Mouse (Mus musculus) testis, postnatal 14 days (tissue): ENCODE measurements around the gene C130074G19Rik.

Source experiments
- DNase-seq: peaks from one replicate; pipeline ENCODE4 v3.0.0; 2021; ENCODE audit warnings: low spot score

Gene C130074G19Rik

DNA sequence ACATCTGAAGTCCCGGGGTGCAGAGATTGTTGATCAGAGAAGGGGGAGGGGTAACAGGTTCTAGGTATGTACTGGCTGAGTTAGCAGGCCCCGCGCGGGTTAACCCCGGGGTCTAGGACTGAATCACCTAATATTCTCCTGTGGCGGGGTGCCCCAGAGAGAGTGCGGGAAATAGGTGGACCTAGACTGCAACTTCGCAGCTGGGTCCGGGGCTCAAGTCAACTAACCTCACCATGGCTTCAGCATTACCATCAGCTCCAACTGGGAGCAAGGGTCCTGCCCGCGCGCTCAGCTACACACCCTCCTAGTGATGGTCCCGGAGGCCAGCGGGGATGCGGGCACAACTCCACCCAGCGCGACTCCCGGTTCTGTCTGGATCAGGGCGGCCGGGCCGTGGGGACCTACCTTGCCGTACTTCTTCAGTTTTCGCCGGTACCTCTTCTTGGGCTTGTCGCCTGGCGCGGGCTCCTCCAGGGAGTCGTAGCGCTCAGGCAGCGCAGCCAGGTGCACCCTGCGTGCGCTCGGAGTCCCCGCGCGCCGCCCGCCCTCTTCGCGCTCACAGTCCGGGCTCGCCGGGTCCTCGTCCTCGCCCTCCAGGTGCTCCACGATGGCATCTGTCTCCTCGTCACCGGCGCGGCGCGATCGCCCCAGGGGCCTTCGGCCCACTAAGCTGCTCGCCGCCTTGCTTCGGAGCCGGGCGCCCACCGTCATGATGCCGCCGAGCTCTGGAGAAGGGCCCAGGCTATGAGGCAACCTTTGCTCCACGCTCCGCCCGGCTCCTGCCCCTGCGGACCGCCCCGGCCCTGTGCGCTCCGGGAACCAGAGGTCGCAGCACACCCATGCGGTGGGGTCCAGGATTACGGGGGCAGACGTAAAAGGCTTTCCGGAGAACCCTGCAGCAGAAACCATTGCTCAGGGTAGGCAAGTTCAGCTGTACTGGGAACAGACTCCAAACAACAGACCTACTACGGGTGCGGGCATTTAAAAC is at the start of gene C130074G19Rik:
Gene C130074G19Rik (minus strand): TSS at position 938 of the 988 bp plus-strand sequence.
- no peak for DNase-seq

DNA sequence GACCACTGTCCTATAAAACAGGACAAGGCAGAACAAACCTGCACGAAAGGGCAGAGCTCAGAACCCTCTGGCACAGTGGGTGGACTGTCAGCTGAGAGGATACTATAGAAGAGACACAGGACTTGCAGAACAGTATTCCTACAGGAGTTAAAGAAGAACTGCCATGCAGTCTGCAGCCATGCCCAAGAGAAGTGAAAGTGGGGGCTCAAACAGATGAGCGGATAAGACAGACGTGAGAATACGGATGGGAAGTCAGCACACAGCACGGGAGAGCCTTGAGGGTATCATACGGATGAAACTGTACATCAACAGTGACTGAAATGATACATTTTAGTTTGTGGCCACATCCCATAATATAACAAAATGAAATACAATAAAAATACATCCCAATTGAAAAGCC is 48.1 kb upstream of the C130074G19Rik start:
- no peak for DNase-seq

DNA sequence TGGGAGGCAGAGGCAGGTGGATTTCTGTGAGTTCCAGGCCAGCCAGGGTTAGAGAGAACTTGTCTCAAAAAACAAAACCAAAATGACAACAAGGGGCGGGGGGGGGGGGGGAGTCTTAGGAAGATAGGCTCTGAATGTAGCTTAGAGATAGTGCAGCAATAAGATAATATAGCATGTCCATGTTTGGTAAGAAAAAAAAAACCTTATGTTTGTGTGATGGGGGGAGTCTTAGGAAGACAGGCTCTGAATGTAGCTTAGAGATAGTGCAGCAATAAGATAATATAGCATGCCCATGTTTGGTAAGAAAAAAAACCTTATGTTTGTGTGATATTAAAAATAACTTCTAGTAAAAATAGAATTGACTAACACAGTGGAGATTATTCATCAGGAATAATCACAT is 45.4 kb upstream of the C130074G19Rik start:
- DNase-seq = no peak

DNA sequence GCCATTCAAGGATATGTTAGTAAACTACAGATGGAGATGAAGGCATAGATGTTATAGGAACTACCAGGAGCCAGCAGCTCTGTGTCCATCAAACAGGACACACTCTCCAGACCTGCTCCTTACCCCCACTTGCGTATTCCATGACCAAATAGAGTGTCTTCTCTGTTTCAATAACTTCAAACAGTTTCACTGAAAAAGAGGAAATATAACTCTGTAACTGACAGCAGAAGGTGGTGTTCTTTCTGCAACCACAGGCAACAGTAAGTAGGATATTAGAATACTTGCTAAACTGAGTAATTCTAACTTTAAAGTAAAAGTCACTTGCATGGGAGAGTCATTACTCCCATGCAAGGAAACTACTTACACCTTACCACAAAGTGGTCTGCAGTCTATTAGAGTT is 44.9 kb upstream of the C130074G19Rik start:
- no peak for DNase-seq

DNA sequence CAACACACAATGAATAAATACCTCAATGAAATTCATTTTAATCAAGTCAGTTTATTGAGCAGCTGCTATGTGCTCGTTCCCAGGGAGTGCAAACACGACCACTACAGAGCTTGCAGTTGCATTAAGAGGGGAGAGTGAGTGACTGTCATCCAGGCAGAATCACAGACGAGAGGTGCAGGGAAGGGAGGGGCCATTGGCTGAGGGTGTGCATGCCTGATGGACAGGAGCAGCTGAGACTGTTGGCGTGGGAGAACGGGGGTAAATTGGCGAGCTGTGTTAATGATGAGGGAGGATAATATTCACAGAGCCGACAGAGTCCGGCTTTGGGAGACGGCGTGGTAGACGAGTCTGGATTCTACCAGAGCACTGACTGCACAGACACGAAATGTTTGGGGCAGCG is 39.8 kb upstream of the C130074G19Rik start:
- DNase-seq = no peak

DNA sequence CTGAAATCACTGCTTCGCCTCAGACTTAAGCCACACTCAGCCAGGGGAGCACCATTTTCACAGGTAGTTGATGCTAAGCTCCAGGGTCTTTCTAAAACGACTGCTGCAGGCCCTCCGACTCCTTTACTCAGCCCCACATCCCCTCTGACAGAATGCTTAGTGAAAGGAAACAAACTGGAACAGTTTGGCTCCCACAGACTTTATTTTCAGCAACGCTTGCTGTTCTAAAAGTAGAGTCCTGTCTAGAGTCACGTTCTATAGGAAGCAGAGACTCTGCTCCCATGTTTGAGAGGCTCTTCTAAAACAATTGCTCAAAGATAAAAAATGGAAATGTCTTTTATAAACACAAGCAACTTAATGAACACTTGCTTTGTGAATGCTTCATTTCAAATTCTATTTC is 37.0 kb upstream of the C130074G19Rik start:
- DNase-seq = no peak

DNA sequence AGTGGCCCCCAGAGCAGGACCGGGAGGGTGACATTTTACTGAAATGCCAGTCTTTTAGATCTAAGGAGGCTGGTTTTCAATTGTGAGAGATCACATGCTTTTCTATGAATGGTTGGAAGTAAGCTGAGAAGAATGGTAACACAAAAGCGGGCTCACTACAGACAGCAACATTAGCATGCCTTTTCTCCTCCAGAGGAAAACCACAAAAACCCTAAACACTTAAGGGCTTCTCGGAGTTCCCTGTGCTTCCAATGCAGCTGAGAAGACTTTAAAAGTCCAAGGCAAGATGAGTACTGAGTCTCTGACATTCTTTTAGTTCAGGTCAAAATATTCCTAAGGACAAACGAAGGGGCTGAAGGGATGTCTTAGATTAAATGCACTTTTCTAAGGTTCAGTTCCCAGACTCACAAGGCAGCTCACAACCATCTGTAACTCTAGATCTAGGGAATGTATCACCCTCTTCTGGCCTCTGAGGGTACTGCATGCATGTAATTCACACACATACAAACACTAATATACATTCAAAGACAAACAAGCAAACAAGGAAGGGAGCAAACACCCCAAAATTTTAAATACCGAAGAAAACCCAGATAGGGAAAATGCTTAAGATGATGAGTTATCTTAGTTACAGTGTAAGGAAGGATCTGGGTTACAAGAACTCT is 35.3 kb upstream of the C130074G19Rik start:
- DNase-seq = no peak

DNA sequence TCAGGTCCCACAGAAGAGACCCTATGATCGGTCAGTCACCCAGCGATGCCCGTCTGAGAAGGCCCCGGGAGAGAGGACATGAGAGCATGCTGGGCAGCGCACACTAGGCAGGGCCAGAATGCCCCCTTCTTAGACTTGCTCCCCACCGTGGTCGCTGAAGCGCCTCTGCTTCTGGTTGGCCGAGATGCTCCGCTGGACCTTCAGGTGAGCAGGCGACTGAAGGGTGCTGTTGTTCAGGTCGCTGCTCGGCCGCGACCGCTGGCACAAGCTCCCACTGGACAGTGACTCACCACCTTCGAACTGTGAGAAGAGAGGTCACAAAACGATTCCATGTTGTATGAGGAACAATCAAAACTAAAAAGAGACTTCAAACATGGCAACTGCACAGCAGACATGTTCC is 29.3 kb upstream of the C130074G19Rik start:
- DNase-seq = no peak

DNA sequence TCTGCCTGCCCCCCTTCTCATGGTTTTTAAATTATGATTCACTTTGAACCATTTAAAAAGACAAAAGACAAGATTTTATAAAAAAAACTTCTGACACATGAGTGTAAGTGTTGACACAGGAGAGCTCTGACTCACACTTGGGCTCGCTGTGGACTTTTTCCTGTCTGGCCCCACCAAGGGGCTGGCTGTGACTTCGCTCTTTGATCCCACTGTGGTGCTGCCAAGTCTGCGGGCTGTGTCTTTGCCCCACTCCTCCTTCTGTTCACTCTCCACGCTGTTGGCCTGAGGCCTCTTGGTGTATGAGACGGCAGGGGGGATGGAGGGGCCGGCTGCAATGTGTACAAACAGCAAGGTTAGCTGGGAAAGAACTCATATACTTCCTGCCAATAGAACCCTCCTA is 28.8 kb upstream of the C130074G19Rik start:
- DNase-seq = no peak

DNA sequence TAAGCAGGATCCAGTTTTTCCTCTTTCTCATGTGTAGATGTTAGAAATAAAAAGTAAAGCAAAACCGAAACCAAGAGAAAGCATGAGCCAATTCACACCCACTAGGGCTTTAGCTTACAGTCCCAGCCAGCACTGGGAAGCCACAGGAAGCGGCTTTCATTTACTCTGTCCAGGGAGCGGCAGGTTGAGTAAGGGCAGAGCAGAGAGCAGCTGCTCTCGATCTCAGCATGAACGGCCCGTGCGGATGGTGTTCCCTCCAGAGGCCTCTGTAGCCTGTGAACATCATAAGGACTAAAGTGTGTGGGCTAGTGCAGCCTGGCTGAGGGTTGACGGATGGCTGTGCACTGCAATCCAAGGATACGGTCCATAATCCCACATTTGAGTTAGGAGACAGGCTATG is 25.5 kb upstream of the C130074G19Rik start:
- no peak for DNase-seq

DNA sequence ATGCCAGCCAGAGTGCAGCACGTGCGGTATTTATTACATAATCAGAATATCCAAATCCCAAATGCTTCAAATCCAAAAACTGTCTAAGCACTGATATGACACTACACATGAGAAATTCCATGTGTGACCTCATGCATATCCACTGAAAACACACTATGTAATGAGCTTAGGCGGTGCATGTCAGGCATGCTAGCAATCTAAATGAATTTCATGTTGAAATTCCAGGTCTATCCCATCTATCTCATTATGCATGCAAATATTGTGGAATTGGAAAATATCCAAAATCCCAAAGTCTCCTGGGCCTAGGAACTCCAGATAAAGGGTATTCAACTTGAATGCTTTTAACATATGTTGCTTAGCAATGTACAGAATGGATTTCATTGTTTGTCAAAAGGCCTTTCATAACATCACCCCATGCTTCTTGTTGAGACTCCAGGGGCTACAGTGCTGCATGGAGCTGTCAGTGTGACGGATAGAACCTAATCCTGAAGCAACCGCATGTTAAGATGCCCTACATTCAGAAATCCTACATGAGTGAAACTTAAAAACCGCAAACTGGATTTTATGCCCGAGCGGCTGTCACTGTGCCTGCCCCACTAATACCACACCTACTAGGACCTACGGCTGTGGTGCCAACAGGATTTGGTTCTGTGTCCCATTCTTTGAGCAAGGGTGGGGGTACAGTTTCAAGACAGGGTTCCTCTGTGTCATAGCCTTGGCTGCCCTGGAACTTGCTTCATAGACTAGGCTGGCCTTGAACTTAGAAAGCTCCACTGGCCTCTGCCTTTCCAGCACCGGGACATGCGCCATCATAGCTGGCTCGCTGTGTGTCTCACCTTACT is 23.1 kb upstream of the C130074G19Rik start:
- no peak for DNase-seq

DNA sequence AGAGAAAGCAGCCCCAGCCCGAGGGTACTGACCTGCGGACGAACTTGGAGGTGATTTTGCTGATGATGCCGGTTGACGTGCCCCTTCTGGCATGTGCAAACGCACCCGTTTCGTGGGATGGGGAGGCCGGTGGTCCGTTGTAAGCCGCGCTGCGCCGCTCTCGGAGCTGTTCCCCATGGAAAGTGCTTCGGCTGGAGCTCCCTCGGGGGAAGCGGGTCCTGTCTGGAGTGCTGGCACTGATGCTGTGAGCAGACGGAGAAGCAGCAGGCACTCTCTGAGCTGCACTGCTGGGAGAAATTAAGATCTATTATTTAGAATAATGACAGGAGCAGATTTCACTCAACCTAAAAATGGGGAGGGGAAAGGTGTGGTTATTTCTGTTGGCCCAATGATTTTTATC is 22.4 kb upstream of the C130074G19Rik start:
- DNase-seq = no peak

DNA sequence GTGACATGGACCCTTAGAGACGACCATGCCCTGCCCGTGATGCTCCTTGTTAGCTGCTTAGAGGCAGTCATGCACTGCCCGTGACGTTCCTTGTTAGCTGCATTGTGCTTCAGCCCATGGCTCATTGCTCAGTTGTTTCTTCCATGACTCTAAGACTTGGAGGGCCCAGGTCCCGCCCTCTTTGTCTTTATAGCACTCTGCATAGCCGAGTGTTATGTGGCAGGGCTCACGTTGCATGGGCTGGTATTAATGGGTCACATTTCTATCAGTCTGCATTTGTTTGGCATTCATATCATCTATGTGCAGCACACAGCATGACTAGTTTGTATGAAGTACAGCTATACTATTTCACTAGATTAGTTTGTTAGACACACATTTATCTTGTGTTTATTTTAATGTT is 20.7 kb upstream of the C130074G19Rik start:
- no peak for DNase-seq

DNA sequence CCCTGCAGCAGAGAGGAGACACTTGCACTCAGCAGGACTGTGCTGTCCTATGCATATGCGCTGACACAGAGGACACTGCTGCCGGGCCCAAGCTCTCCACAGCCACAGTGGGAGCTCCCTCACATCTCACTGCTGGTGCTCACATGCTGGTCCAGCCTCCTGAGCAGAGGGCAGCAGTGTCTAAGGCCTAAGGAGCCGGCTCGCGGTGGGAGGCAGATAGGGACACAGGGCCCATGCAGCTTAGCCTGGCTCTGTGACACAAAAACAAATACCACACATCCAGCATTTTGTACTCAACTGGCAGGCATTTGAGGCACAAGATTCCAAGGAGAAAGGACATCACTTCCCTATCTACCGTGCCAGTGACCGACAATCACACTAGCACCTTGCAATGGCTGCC is 19.9 kb upstream of the C130074G19Rik start:
- no peak for DNase-seq

DNA sequence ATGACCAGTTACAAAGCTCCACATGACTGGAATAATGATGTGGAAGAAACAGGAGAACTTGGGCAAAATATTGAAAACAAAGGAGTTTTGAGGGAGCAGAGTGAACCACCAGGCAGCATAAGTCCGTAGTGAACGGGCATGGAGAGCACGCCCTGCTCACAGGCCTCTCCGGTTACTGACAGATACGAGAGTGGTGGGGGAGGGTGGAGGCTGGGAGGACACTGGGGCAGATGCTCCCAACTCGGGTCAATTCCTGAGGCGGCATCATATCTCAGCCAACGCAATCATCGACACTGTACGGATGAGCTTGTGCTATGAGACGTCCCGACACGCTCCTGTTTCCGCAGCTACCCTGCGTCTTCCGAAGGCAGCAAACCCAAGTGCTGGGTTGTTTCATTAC is 14.3 kb upstream of the C130074G19Rik start:
- DNase-seq = no peak

DNA sequence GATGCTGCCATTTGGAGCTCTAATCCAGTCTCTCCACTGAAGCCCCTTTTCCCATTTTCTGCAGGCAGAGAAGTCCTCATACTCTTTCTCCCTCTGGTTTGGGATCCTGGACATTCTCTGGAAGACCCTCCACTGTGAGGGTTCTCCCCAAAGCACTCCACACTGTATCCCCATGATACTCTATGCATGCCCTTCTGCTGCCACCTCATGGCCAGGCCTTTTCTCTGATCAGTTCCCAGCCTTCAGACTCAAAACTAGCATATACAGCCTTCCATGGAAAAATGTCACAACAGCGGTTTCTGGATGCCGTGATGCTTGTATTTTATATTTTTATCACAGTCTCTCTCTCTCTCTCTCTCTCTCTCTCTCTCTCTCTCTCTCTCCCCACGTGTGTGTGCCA is 9.0 kb upstream of the C130074G19Rik start:
- no peak for DNase-seq

DNA sequence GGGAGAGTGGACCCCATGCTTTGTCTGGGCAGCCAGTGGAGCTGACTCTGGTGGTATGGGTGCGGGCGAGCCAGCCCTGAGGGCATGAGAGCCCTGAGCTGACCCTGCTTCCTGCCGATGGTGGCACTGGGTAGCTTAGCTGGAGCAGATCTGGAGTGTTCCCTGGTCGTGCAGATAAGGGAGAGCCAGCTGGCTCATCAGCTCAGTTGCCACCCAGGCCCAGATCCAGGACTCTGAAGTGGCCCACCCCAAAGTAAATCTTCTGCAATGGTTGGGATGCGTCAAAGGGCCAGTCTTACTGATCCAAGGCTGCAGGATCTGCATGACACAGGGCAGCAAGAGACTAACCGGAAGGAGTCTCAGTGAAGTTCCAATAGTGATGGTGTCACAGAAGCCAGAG is 6.4 kb upstream of the C130074G19Rik start:
- no peak for DNase-seq

DNA sequence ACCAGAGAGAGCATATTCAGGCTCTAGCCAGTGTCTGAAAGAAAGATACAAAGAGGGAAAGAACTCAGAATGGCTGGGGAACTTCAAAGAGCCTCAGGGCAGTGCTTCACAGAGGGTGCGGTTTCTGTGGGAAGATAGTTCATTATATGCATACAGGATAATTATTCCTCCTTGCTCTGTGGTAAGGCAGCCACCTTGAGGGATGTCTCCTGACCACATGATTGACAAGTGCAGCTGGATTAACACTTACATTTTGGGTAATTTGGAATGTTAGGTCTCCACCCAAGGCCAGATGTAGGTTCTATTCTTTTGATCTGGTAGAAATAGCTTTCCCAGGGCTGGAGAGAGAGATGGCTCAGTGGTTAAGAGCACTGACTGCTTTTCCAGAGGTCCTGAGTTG is 3.1 kb upstream of the C130074G19Rik start:
- no peak for DNase-seq

DNA sequence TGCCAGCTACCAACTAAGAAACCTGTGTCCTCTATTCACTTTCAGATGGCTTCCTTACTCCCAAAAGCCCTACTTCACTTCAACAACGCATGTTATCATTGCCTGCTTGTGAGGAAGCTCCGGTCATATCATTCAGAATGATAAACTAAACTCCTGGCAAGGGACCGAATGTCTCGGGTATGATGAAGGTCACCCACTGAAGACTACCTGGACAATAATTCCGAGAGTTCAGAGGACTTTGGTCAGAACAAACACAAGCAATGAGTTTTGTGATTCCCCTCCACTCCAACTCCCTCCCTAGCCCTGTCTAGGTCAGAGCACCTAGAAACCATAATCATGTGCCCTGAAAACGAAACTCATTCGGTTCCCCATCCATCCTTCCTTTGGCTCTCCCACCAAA is 1.2 kb downstream of the C130074G19Rik start:
- no peak for DNase-seq

DNA sequence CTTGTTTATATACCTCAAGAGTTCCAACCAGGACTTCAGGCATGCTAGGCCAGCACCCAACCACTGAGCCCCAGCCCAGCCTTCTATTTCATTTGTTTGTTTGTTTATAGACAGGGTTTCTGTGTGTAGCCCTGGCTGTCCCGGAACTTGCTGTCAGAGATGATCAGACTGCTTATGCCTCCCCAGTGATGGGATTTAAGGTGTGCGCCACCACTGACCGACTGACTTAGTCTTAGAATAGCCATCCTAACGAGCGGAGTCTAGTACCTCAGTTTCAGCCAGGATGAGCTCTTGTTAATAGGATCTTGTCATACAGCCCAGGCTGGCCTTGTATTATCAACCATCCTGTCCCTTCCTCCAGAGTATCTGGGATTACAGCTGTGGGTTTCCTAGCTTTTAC is 1.8 kb downstream of the C130074G19Rik start:
- no peak for DNase-seq

DNA sequence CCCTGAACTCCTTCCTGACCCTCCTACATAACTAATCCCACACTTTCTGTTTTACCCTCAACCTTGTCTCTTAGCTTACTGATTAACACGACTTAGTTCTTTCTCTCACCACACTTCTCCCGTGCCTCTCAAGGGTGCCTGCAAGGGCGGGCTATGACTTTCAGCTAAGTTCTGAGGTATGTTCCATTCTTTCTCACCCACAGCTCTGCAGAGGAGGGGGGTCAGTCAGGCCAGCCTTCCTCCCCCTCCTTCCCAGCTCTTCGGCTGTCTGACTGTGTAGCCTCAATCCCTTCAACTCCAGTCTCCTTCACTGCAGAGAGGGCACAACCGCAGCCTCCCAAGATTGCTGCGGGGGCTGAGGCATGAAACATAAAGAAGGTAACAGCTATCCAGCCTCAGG is 4.2 kb downstream of the C130074G19Rik start:
- DNase-seq = no peak

DNA sequence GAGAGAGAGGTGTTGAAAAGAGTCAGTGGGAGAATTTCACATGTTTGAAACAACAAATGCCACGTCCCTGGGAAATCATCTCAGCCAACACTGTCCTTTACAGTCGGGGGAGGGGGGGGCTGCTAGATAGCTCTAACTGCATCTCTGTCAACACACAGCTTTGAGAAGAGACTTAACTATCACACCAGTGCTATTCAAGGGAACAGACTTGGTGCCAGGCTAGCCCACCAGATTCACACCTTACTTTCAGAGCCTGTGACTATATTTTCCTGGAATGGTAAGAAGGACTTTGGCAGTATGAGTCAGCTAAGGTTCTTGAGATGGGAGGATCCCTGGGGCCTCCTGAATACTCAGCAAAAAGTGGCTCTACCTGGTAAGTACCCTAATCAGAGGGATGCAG is 5.7 kb downstream of the C130074G19Rik start:
- no peak for DNase-seq

DNA sequence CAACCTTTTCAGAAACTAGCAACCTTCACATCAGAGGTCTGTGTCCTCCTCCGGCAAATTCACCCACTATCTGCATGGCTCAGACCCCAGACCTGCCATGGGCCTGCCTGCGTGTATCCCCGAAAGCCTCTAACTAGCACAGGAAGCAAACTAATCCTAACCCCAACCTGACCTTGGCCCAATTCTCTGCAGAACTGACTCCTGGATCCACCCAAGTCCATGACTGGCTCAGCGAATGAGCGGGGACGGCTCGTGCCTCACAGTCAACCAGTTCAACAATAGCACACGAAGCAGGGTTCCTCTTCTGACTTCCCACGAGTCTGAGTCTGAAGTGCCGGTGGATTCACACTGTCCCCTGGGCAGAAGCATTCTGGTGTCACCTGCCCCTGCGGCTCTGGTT is 9.1 kb downstream of the C130074G19Rik start:
- DNase-seq = no peak
